Comparison of ENCODE assay signal across 8 mouse cellular contexts in the genomic region with DNA sequence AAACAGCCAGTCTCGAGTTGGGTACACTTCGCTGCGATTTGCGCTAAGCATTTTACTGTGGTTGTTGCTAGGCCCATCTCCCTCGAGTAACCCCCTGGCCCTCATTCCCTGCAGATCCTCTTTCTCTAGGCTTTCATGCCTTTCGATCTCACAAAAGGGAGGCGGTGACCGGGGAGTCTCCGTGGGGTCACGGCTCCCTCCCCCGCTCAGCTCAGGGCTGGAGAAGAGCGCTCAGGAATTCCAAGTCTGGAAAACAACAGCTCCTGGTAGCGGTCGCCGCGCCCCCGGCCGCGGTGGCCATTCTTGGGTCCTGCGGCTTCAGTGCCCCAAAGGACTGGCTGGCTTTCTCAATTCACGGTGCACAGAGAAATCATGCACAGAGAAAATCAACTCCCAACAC. TPM values are rescaled to one million over a fixed set of nuclear protein-coding genes. Genes with fewer than 3 reads are reported as not detected.
DNase-seq lines count a peak whose midpoint lies in the region; ATAC-seq and TF ChIP-seq lines count a peak whose summit lies in the region.

No protein-coding gene starts in this region.

- peak; percentile 37 for DNase-seq in cerebellum, adult 9-10 months
- no peak for DNase-seq in cerebellum, adult 8-10 months
- no peak for DNase-seq in testis, postnatal 14 days (ENCODE audit: low spot score)
- peak; percentile 93 for DNase-seq in midbrain, embryonic 10.5 days (ENCODE audit: low spot score)
- peak; percentile 59 for DNase-seq in yolk sac, embryonic 10.5 days (ENCODE audit: low spot score)
- DNase-seq in frontal cortex, postnatal 14 days (ENCODE audit: low spot score in 2 of 2) = no peak

- peak overlapping the region; percentile 18; the same call in 1 of the 2 replicates for H3K27ac ChIP-seq in testis, adult 2 months (ENCODE audit: control insufficient read depth, insufficient read depth, low read depth, low read length)
- H3K27ac ChIP-seq in hindbrain, embryonic 13.5 days = peak overlapping the region; percentile 100
- peak overlapping the region; percentile 100 for H3K27ac ChIP-seq in midbrain, embryonic 10.5 days (replicated peaks)

- TF ChIP-seq CTCF in testis, adult 2 months (IDR thresholded peaks at IDR 0.05; ENCODE audit: control insufficient read depth, insufficient read depth, insufficient replicate concordance, low read depth, low read length) = no peak

- no peaks in the 10 kb centered on the region for H3K36me3 ChIP-seq in testis, adult 2 months (ENCODE audit: control insufficient read depth, insufficient read depth, low read length)
- no peaks in the 10 kb centered on the region for H3K36me3 ChIP-seq in hindbrain, embryonic 13.5 days
- no peaks in the 10 kb centered on the region for H3K36me3 ChIP-seq in midbrain, embryonic 10.5 days

- no peaks in the 10 kb centered on the region for H3K9me3 ChIP-seq in hindbrain, embryonic 13.5 days
- no peaks in the 10 kb centered on the region for H3K9me3 ChIP-seq in midbrain, embryonic 10.5 days (replicated peaks)

- peak overlapping the region; percentile 13; the same call in 1 of the 2 replicates for H3K4me3 ChIP-seq in testis, adult 2 months (ENCODE audit: control insufficient read depth, low read depth, low read length)
- peak overlapping the region; percentile 88 for H3K4me3 ChIP-seq in hindbrain, embryonic 13.5 days
- peak overlapping the region; percentile 95 for H3K4me3 ChIP-seq in midbrain, embryonic 10.5 days

- H3K9ac ChIP-seq in hindbrain, embryonic 13.5 days = peak overlapping the region; percentile 99

- peaks cover 3% of the 10 kb centered on the region; the same call in 1 of the 2 replicates for H3K27me3 ChIP-seq in testis, adult 2 months (ENCODE audit: control insufficient read depth, insufficient read depth, low read length)
- H3K27me3 ChIP-seq in hindbrain, embryonic 13.5 days = peaks cover 3% of the 10 kb centered on the region; the same call in 1 of the 2 replicates
- H3K27me3 ChIP-seq in midbrain, embryonic 10.5 days (ENCODE audit: low read depth, poor library complexity, severe bottlenecking) = peaks cover 12% of the 10 kb centered on the region

- 2% methylated on average over 21 of the region's 21 CpGs for WGBS in hindbrain, embryonic 13.5 days
- under 1% methylated on average over 21 of the region's 21 CpGs for WGBS in midbrain, embryonic 10.5 days

- ATAC-seq in hindbrain, embryonic 13.5 days (ENCODE audit: low FRiP score) = no peak

- H3K4me1 ChIP-seq in testis, adult 2 months (ENCODE audit: control insufficient read depth, insufficient read depth, low read length) = peaks cover 11% of the 10 kb centered on the region
- peaks cover 71% of the 10 kb centered on the region for H3K4me1 ChIP-seq in hindbrain, embryonic 13.5 days (replicated peaks)
- H3K4me1 ChIP-seq in midbrain, embryonic 10.5 days = peaks cover 74% of the 10 kb centered on the region

- H3K4me2 ChIP-seq in hindbrain, embryonic 13.5 days = peak overlapping the region; percentile 70

- TF ChIP-seq POLR2A in testis, adult 2 months (IDR thresholded peaks at IDR 0.05; ENCODE audit: control insufficient read depth, low read depth, low read length) = no peak

RNA-seq across cellular contexts. Expression of a gene that starts 3.0 kb away (rescaled TPM):
- polyA plus RNA-seq in testis, adult 2 months (2012; rRNA removed) = 83.7 and 84.9 TPM in 2 replicates
- polyA plus RNA-seq in hindbrain, embryonic 13.5 days (2015; fragmentation: Nextera tagmentation; extraction: Ambion mirVana) = 39.5 and 44.7 TPM in 2 replicates
- 41.5 and 45.0 TPM in 2 replicates for polyA plus RNA-seq in midbrain, embryonic 10.5 days (2016; fragmentation: Nextera tagmentation; extraction: Ambion mirVana)

Comparison
In these comparisons a context has a peak if more than half of its experiments do, and no peak if none do; other contexts are left out.
1. DNase-seq: peak in cerebellum, adult 9-10 months (single experiment), midbrain, embryonic 10.5 days (single experiment) and yolk sac, embryonic 10.5 days (single experiment); none in cerebellum, adult 8-10 months (single experiment), testis, postnatal 14 days (single experiment) and frontal cortex, postnatal 14 days (0 of 2).
2. H3K27ac ChIP-seq: peak in every context shown above with its lines; median percentile 100 in hindbrain, embryonic 13.5 days; 100 in midbrain, embryonic 10.5 days; 18 in testis, adult 2 months.
3. H3K4me3 ChIP-seq: peak in every context shown above with its lines; median percentile 95 in midbrain, embryonic 10.5 days; 88 in hindbrain, embryonic 13.5 days; 13 in testis, adult 2 months.